Comparison of ENCODE assay signal across 13 mouse cellular contexts in genomic region chr2:94435481-94435880, GRCm38 (mm10). TPM values are rescaled to one million over a fixed set of nuclear protein-coding genes. Genes with fewer than 3 reads are reported as not detected.
DNase-seq lines count a peak whose midpoint lies in the region; ATAC-seq and TF ChIP-seq lines count a peak whose summit lies in the region.
"Had no signal": no experiment of that assay in that cellular context is flagged by ENCODE, and none has a peak within 500 bp of the region (broad histone marks: within the 10 kb centered on the region; RNA-seq: fewer than 3 reads in every experiment).

No protein-coding gene starts in this region.

- no peak for DNase-seq in forebrain, embryonic 14.5 days (ENCODE audit: low spot score)
- DNase-seq in forebrain, postnatal 0 days: no peak
- peak; percentile 37 to 50 for DNase-seq in cerebellum, postnatal 14 days
- no peak for DNase-seq in liver, postnatal 0 days
- no peak for DNase-seq in kidney, postnatal 36 days
- no peak for DNase-seq in kidney, postnatal 10 days
- DNase-seq: adrenal gland, adult 2 months; heart, postnatal 10 days; kidney, postnatal 14 days; thymus, adult 18-20 months had no signal

- TF ChIP-seq EP300 in liver, postnatal 0 days (IDR thresholded peaks at IDR 0.05; ENCODE audit: low read depth): no peak

- H3K36me3 ChIP-seq in forebrain, embryonic 14.5 days (ENCODE audit: control insufficient read depth, insufficient read depth, low read length): no peaks in the 10 kb centered on the region
- no peaks in the 10 kb centered on the region for H3K36me3 ChIP-seq in forebrain, postnatal 0 days (ENCODE audit: insufficient read depth)
- peaks cover 7% of the 10 kb centered on the region for H3K36me3 ChIP-seq in megakaryocyte, embryonic 14.5 days (replicated peaks; ENCODE audit: low read length)
- H3K36me3 ChIP-seq in liver, postnatal 0 days (replicated peaks; ENCODE audit: insufficient read depth, low read length): no peaks in the 10 kb centered on the region

- 84% methylated on average over 7 of the region's 7 CpGs for WGBS in forebrain, embryonic 14.5 days
- WGBS in forebrain, postnatal 0 days: 79% methylated on average over 7 of the region's 7 CpGs
- WGBS in liver, postnatal 0 days (ENCODE audit: insufficient replicate concordance): 81% methylated on average over 7 of the region's 7 CpGs

- 0 out of 2 replicates have a peak overlapping the region, but pooled peaks have one; percentile 8 for H3K9ac ChIP-seq in forebrain, embryonic 14.5 days (ENCODE audit: low read length)
- no peak overlapping the region for H3K9ac ChIP-seq in forebrain, postnatal 0 days
- H3K9ac ChIP-seq in liver, postnatal 0 days (replicated peaks): no peak overlapping the region

- no peak overlapping the region for H3K4me3 ChIP-seq in forebrain, embryonic 14.5 days (ENCODE audit: low read depth, low read length)
- H3K4me3 ChIP-seq in forebrain, postnatal 0 days (ENCODE audit: low read depth, low read length): no peak overlapping the region
- peak overlapping the region; percentile 54 for H3K4me3 ChIP-seq in megakaryocyte, embryonic 14.5 days (replicated peaks)
- no peak overlapping the region for H3K4me3 ChIP-seq in liver, postnatal 0 days (ENCODE audit: low read depth, low read length)

- no peak for TF ChIP-seq CTCF in forebrain, postnatal 0 days (IDR thresholded peaks at IDR 0.05; ENCODE audit: low read depth)
- no peak for TF ChIP-seq CTCF in liver, postnatal 0 days (IDR thresholded peaks at IDR 0.05; ENCODE audit: low read depth)

- H3K27me3 ChIP-seq in forebrain, embryonic 14.5 days (replicated peaks; ENCODE audit: control insufficient read depth, insufficient read depth, low read length): no peaks in the 10 kb centered on the region
- no peaks in the 10 kb centered on the region for H3K27me3 ChIP-seq in forebrain, postnatal 0 days (ENCODE audit: insufficient read depth, low read length)
- H3K27me3 ChIP-seq in megakaryocyte, embryonic 14.5 days (replicated peaks): no peaks in the 10 kb centered on the region
- H3K27me3 ChIP-seq in liver, postnatal 0 days (ENCODE audit: insufficient read depth, low read length): no peaks in the 10 kb centered on the region
- H3K27me3 ChIP-seq: Patski had no signal

- H3K4me1 ChIP-seq in forebrain, embryonic 14.5 days (ENCODE audit: control insufficient read depth, insufficient read depth, low read length): peaks cover 15% of the 10 kb centered on the region
- H3K4me1 ChIP-seq in forebrain, postnatal 0 days (ENCODE audit: insufficient read depth): peaks cover 10% of the 10 kb centered on the region; the same call in 1 of the 2 replicates
- peaks cover 68% of the 10 kb centered on the region for H3K4me1 ChIP-seq in megakaryocyte, embryonic 14.5 days
- H3K4me1 ChIP-seq in liver, postnatal 0 days (ENCODE audit: insufficient read depth): peaks cover 37% of the 10 kb centered on the region

- no peaks in the 10 kb centered on the region for H3K9me3 ChIP-seq in forebrain, embryonic 14.5 days (replicated peaks; ENCODE audit: control insufficient read depth, low read length)
- no peaks in the 10 kb centered on the region for H3K9me3 ChIP-seq in forebrain, postnatal 0 days (ENCODE audit: low read length)
- H3K9me3 ChIP-seq in megakaryocyte, embryonic 14.5 days: no peaks in the 10 kb centered on the region
- H3K9me3 ChIP-seq in liver, postnatal 0 days (ENCODE audit: low read length): no peaks in the 10 kb centered on the region

- no peak overlapping the region for H3K27ac ChIP-seq in forebrain, embryonic 14.5 days (ENCODE audit: low read depth, low read length)
- H3K27ac ChIP-seq in forebrain, postnatal 0 days (ENCODE audit: low read depth, low read length): no peak overlapping the region
- H3K27ac ChIP-seq in liver, postnatal 0 days (ENCODE audit: low read depth): no peak overlapping the region

- ATAC-seq in forebrain, embryonic 14.5 days: no peak
- ATAC-seq in forebrain, postnatal 0 days: no peak
- no peak for ATAC-seq in megakaryocyte, adult 5-6 weeks (ENCODE audit: poor library complexity, severe bottlenecking)
- ATAC-seq in liver, postnatal 0 days: no peak
- ATAC-seq: Patski had no signal

- H3K4me2 ChIP-seq in forebrain, embryonic 14.5 days (ENCODE audit: low read length): no peak overlapping the region
- H3K4me2 ChIP-seq in forebrain, postnatal 0 days (ENCODE audit: low read depth): no peak overlapping the region
- peak overlapping the region; percentile 83 for H3K4me2 ChIP-seq in liver, postnatal 0 days (ENCODE audit: low read depth, low read length)

RNA-seq across cellular contexts. Expression of gene Api5, which starts 2.5 kb away (rescaled TPM):
- polyA plus RNA-seq in forebrain, embryonic 14.5 days (2014; fragmentation: Nextera tagmentation; extraction: Ambion mirVana): 144 and 146 TPM in 2 replicates
- total RNA-seq in forebrain, postnatal 0 days (2014; rRNA removed): 69.4 and 70.8 TPM in 2 replicates
- polyA plus RNA-seq in forebrain, postnatal 0 days (2015; fragmentation: Nextera tagmentation; extraction: Ambion mirVana): 64.6 and 70.9 TPM in 2 replicates
- polyA plus RNA-seq in megakaryocyte, embryonic 14.5 days (2012; ENCODE audit: insufficient read depth, low replicate concordance): 5.5 and 13.9 TPM in 2 replicates
- total RNA-seq in megakaryocyte, adult 5-6 weeks (2015): 136 and 156 TPM in 2 replicates
- 149 and 157 TPM in 2 replicates for total RNA-seq in megakaryocyte, adult 5-6 weeks (2017)
- 36.1 and 42.3 TPM in 2 replicates for polyA plus RNA-seq in liver, postnatal 0 days (2015; fragmentation: Nextera tagmentation; extraction: Ambion mirVana)

RNA-seq across cellular contexts. Expression of gene Ttc17, which starts 29.0 kb away (rescaled TPM):
- 19.1 and 21.7 TPM in 2 replicates for polyA plus RNA-seq in forebrain, embryonic 14.5 days (2014; fragmentation: Nextera tagmentation; extraction: Ambion mirVana)
- total RNA-seq in forebrain, postnatal 0 days (2014; rRNA removed): 20.2 and 22.3 TPM in 2 replicates
- polyA plus RNA-seq in forebrain, postnatal 0 days (2015; fragmentation: Nextera tagmentation; extraction: Ambion mirVana): 12.8 and 17.1 TPM in 2 replicates
- 1.2 and 2.8 TPM in 2 replicates for polyA plus RNA-seq in megakaryocyte, embryonic 14.5 days (2012; ENCODE audit: insufficient read depth, low replicate concordance)
- 28.0 and 38.5 TPM in 2 replicates for total RNA-seq in megakaryocyte, adult 5-6 weeks (2015)
- total RNA-seq in megakaryocyte, adult 5-6 weeks (2017): 26.6 and 40.2 TPM in 2 replicates
- 15.2 and 19.6 TPM in 2 replicates for polyA plus RNA-seq in liver, postnatal 0 days (2015; fragmentation: Nextera tagmentation; extraction: Ambion mirVana)

Comparison
In these comparisons a context has a peak if more than half of its experiments do, and no peak if none do; other contexts are left out.
1. DNase-seq: peak in cerebellum, postnatal 14 days (2 of 2); none in forebrain, embryonic 14.5 days (single experiment), forebrain, postnatal 0 days (single experiment), liver, postnatal 0 days (single experiment), kidney, postnatal 36 days (0 of 2) and kidney, postnatal 10 days (single experiment).